Mouse (Mus musculus): ENCODE measurements at regions not wholly inside any gene's neighbourhood (a gene's known extent, or its start where the extent isn't known, plus 50 kb on each side); places are given as distances from the start of the nearest gene placed in this dataset.

GRCm38 (mm10) chr3:10685501-10685951, 350.0 kb upstream of the Gm38303 start:
- TF ChIP-seq CTCF (IDR thresholded peaks at IDR 0.05) = no peak
- no peak for TF ChIP-seq EP300 (IDR thresholded peaks at IDR 0.05)

Data from lung, postnatal 0 days (tissue).